Mouse (Mus musculus) neural tube, embryonic 15.5 days (tissue): ENCODE results near the gene Bax. TPM values are rescaled to one million over a fixed set of nuclear protein-coding genes. Genes with fewer than 3 reads are reported as not detected.
A peak's percentile ranks its signal among the peaks of the same experiment; 100 is the strongest.

Experiments
- ATAC-seq: fragments of 200-750 bp; cut with Nextera tagmentation; 2 replicates; pipeline ENCODE4 v1.8.0; 2017; ENCODE audit warnings: mild to moderate bottlenecking, moderate TSS enrichment, moderate library complexity; ENCODE audit not compliant: low FRiP score
- H3K27ac ChIP-seq: fragments of 300-500 bp; sonication (generic); replicated peaks from 2 replicates; pipeline ENCODE4 v1.5.1; 2015; ENCODE audit warnings: mild to moderate bottlenecking, inconsistent platforms
- H3K27me3 ChIP-seq: fragments of 300-500 bp; sonication (generic); replicated peaks from 2 replicates; pipeline ENCODE4 v1.6.1; 2015; ENCODE audit warnings: inconsistent platforms
- H3K36me3 ChIP-seq: fragments of 300-500 bp; sonication (generic); 2 replicates; pipeline ENCODE4 v1.6.1; 2015; ENCODE audit warnings: inconsistent platforms
- H3K4me1 ChIP-seq: fragments of 300-500 bp; sonication (generic); 2 replicates; pipeline ENCODE4 v1.6.1; 2015; ENCODE audit warnings: inconsistent platforms
- H3K4me2 ChIP-seq: fragments of 300-500 bp; sonication (generic); 2 replicates; pipeline ENCODE4 v1.6.1; 2015; ENCODE audit warnings: inconsistent platforms, mild to moderate bottlenecking, moderate library complexity
- H3K4me3 ChIP-seq: fragments of 300-500 bp; sonication (generic); replicated peaks from 2 replicates; pipeline ENCODE4 v1.5.1; 2015; ENCODE audit warnings: mild to moderate bottlenecking, inconsistent platforms
- H3K9ac ChIP-seq: fragments of 300-500 bp; sonication (generic); replicated peaks from 2 replicates; pipeline ENCODE4 v1.6.1; 2015; ENCODE audit warnings: mild to moderate bottlenecking, inconsistent platforms
- H3K9me3 ChIP-seq: fragments of 300-500 bp; sonication (generic); replicated peaks from 2 replicates; pipeline ENCODE4 v1.6.1; 2016; ENCODE audit warnings: inconsistent platforms
- WGBS: fragments of 180-500 bp; shearing (Covaris S2); methylation state at CpG from one replicate; pipeline ENCODE4 v1.1.7; 2015; ENCODE audit warnings: mixed read lengths; 5-methylcytosine and 5-hydroxymethylcytosine counted together
- polyA plus RNA-seq: library from polyadenylated mRNA; unstranded; fragments of >200 nt; fragmentation: Nextera tagmentation; extraction: Ambion mirVana; gene quantifications from 2 replicates; pipeline ENCODE4 v1.2.1, GENCODE M21; 2015

Bax gene
- polyA plus RNA-seq, 1 experiment from 2014 or later = 236 TPM

GRCm38 (mm10) chr7:45451344-45451982 is 15.2 kb downstream of the Bax start:
- no peaks in the 10 kb centered on the region for H3K27me3 ChIP-seq
- peaks cover 7% of the 10 kb centered on the region for H3K4me1 ChIP-seq
- peak overlapping the region; percentile 0; the same call in 1 of the 2 replicates for H3K4me2 ChIP-seq
- H3K4me3 ChIP-seq = 0 out of 2 replicates have a peak overlapping the region, but pooled peaks have one; percentile 1
- no peaks in the 10 kb centered on the region for H3K9me3 ChIP-seq
- no peak overlapping the region; the same call in 1 of the 2 replicates for H3K27ac ChIP-seq
- peak; percentile 74 for ATAC-seq
- no peak overlapping the region for H3K9ac ChIP-seq
- 55% methylated on average over 23 of the region's 23 CpGs for WGBS
- peaks cover 50% of the 10 kb centered on the region for H3K36me3 ChIP-seq

- no peak overlapping the region for H3K4me2 ChIP-seq
- peaks cover 7% of the 10 kb centered on the region for H3K4me1 ChIP-seq
- H3K9ac ChIP-seq = no peak overlapping the region
- H3K9me3 ChIP-seq = no peaks in the 10 kb centered on the region
- H3K36me3 ChIP-seq = peaks cover 43% of the 10 kb centered on the region
- WGBS = 95% methylated on average over 1 of the region's 1 CpGs
- H3K27ac ChIP-seq = no peak overlapping the region
- no peaks in the 10 kb centered on the region for H3K27me3 ChIP-seq
- no peak overlapping the region for H3K4me3 ChIP-seq
- no peak for ATAC-seq
Observed at GRCm38 (mm10) chr7:45449974-45450373, 16.7 kb downstream of the Bax start.

- no peak overlapping the region for H3K9ac ChIP-seq
- WGBS = 38% methylated on average over 11 of the region's 11 CpGs
- H3K27me3 ChIP-seq = no peaks in the 10 kb centered on the region
- H3K27ac ChIP-seq = no peak overlapping the region
- ATAC-seq = 0 out of 2 replicates have a peak, but pooled peaks have one; percentile 29
- peaks cover 51% of the 10 kb centered on the region for H3K36me3 ChIP-seq
- H3K4me3 ChIP-seq = no peak overlapping the region
- H3K4me2 ChIP-seq = no peak overlapping the region
- no peaks in the 10 kb centered on the region for H3K9me3 ChIP-seq
- peaks cover 7% of the 10 kb centered on the region for H3K4me1 ChIP-seq
Observed at GRCm38 (mm10) chr7:45447325-45447990, 19.2 kb downstream of the Bax start.

- no peak overlapping the region for H3K9ac ChIP-seq
- ATAC-seq = no peak
Observed at GRCm38 (mm10) chr7:45446589-45446988, 20.1 kb downstream of the Bax start.

GRCm38 (mm10) chr7:45443526-45444420 is 22.9 kb downstream of the Bax start:
- 91% methylated on average over 22 of the region's 22 CpGs for WGBS
- peaks cover 47% of the 10 kb centered on the region for H3K36me3 ChIP-seq

More at GRCm38 (mm10) chr7:45446589-45446988, 20.1 kb downstream of the Bax start:
- no peak overlapping the region for H3K4me2 ChIP-seq
- H3K36me3 ChIP-seq = peaks cover 47% of the 10 kb centered on the region
- H3K9me3 ChIP-seq = no peaks in the 10 kb centered on the region
- no peaks in the 10 kb centered on the region for H3K27me3 ChIP-seq
- peaks cover 5% of the 10 kb centered on the region for H3K4me1 ChIP-seq
- no peak overlapping the region for H3K4me3 ChIP-seq
- H3K27ac ChIP-seq = no peak overlapping the region

GRCm38 (mm10) chr7:45437521-45438276 is 29.0 kb downstream of the Bax start, which contains the start of gene Ruvbl2:
TSS of gene Ruvbl2 (minus strand) at chr7:45438096.
- Histone ChIP-seq H3K36me3 (peaks cover 12% of the 10 kb centered on the region), H3K4me3 (no peak within 1 kb of the TSS), H3K27me3 (no peaks in the 10 kb centered on the region), H3K9me3 (no peaks in the 10 kb centered on the region), H3K9ac (no peak within 1 kb of the TSS), H3K4me1 (peaks cover 43% of the 10 kb centered on the region), H3K4me2 (peak within 1 kb of the TSS; percentile 30), H3K27ac (no peak within 1 kb of the TSS)
- 21% methylated on average over 19 of the region's 19 CpGs for WGBS
- ATAC-seq = no peak

More at GRCm38 (mm10) chr7:45443526-45444420, 22.9 kb downstream of the Bax start:
- Histone ChIP-seq H3K27ac (no peak overlapping the region), H3K9me3 (no peaks in the 10 kb centered on the region), H3K4me3 (no peak overlapping the region), H3K9ac (no peak overlapping the region), H3K27me3 (no peaks in the 10 kb centered on the region), H3K4me1 (0 out of 2 replicates have a peak, but pooled peaks cover 2% of the 10 kb centered on the region), H3K4me2 (no peak overlapping the region)
- no peak for ATAC-seq

- Histone ChIP-seq H3K4me1 (peaks cover 44% of the 10 kb centered on the region), H3K9ac (no peak overlapping the region), H3K4me2 (no peak overlapping the region), H3K27me3 (no peaks in the 10 kb centered on the region), H3K9me3 (no peaks in the 10 kb centered on the region), H3K4me3 (no peak overlapping the region), H3K27ac (no peak overlapping the region), H3K36me3 (0 out of 2 replicates have a peak, but pooled peaks cover 8% of the 10 kb centered on the region)
- WGBS = 39% methylated on average over 6 of the region's 6 CpGs
- no peak for ATAC-seq
Observed at GRCm38 (mm10) chr7:45437046-45437445, 29.7 kb downstream of the Bax start.

- H3K9ac ChIP-seq = no peak overlapping the region
- H3K27me3 ChIP-seq = no peaks in the 10 kb centered on the region
- H3K27ac ChIP-seq = no peak overlapping the region
- H3K4me1 ChIP-seq = peaks cover 47% of the 10 kb centered on the region
- 91% methylated on average over 5 of the region's 5 CpGs for WGBS
- H3K4me2 ChIP-seq = peak overlapping the region; percentile 98
- 0 out of 2 replicates have a peak, but pooled peaks cover 13% of the 10 kb centered on the region for H3K36me3 ChIP-seq
- H3K9me3 ChIP-seq = no peaks in the 10 kb centered on the region
- no peak for ATAC-seq
- H3K4me3 ChIP-seq = 0 out of 2 replicates have a peak overlapping the region, but pooled peaks have one; percentile 1
Observed at GRCm38 (mm10) chr7:45436444-45436843, 30.3 kb downstream of the Bax start.

- Histone ChIP-seq H3K27me3 (no peaks in the 10 kb centered on the region), H3K4me1 (peaks cover 48% of the 10 kb centered on the region), H3K4me2 (peak overlapping the region; percentile 98), H3K9me3 (no peaks in the 10 kb centered on the region), H3K36me3 (0 out of 2 replicates have a peak, but pooled peaks cover 18% of the 10 kb centered on the region), H3K4me3 (peak overlapping the region; percentile 84), H3K27ac (peak overlapping the region; percentile 80), H3K9ac (peak overlapping the region; percentile 76)
- 3% methylated on average over 16 of the region's 16 CpGs for WGBS
- ATAC-seq = peak; percentile 23; the same call in 1 of the 2 replicates
Observed at GRCm38 (mm10) chr7:45435038-45435437, 31.7 kb downstream of the Bax start.

GRCm38 (mm10) chr7:45434203-45435015 is 32.3 kb downstream of the Bax start, which contains the start of gene Gys1:
TSS of gene Gys1 (plus strand) at chr7:45434844.
- Histone ChIP-seq H3K9me3 (no peaks in the 10 kb centered on the region), H3K4me1 (peaks cover 48% of the 10 kb centered on the region), H3K27ac (peak within 1 kb of the TSS; percentile 89), H3K4me3 (peak within 1 kb of the TSS; percentile 84), H3K36me3 (peaks cover 24% of the 10 kb centered on the region; the same call in 1 of the 2 replicates), H3K9ac (peak within 1 kb of the TSS; percentile 86), H3K4me2 (peak within 1 kb of the TSS; percentile 98), H3K27me3 (no peaks in the 10 kb centered on the region)
- under 1% methylated on average over 45 of the region's 45 CpGs for WGBS
- peak; percentile 97 for ATAC-seq
